Mouse (Mus musculus): Measurements from ENCODE around the gene Gbf1. TPM values are rescaled to one million over a fixed set of nuclear protein-coding genes. Genes with fewer than 3 reads are reported as not detected.

Gbf1 gene
- polyA plus RNA-seq, 1 experiment from 2014 or later = 12.0 TPM

DNA sequence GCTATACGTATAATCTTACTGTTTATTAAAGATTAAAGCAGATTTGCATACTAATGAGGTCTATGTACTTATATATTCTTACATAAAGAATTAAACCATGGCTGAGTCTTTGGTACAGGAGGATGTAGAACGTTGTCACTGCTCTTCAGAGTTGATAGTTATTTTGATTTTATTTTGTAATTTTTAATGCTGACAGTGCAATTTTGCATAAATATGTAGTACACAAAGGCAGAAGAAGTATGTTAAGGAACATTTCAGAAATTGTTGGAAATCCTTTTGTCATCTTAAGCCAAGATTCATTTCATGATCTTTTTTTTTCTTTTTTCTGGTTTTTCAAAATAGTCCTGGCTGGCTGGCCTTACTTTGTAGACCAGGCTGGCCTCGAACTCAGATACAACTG lies 17.1 kb downstream of the Gbf1 start:
- H3K4me2 ChIP-seq (ENCODE audit: low read depth, low read length) = no peak overlapping the region
- WGBS (ENCODE audit: insufficient replicate concordance) = 83% methylated on average over 3 of the region's 3 CpGs
- no peak for ATAC-seq

DNA sequence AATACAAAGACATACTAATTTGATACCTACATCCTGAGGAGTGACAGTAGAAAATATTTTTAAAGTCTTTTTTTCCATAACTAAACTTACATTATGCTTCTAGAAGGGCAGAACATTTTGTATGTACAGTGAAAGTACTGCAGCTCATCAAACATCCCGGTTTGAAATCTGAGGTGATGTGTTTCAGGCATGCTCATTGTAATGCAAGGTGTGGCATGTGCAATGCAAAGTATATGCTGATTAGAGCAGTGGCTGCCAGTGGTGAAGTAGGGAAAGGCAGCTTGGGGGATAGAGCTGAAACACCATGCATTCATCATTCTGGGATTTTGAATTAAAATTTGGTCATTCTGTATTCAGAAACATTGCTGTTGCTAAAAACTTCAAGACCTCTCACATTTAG lies 17.6 kb downstream of the Gbf1 start:
- no peaks in the 10 kb centered on the region for H3K27me3 ChIP-seq (ENCODE audit: insufficient read depth, low read length)
- no peaks in the 10 kb centered on the region for H3K4me1 ChIP-seq (ENCODE audit: insufficient read depth)
- no peak overlapping the region for H3K9ac ChIP-seq (replicated peaks)
- H3K4me3 ChIP-seq (ENCODE audit: low read depth, low read length) = no peak overlapping the region
- TF ChIP-seq CTCF (IDR thresholded peaks at IDR 0.05; ENCODE audit: low read depth) = no peak
- no peak for TF ChIP-seq EP300 (IDR thresholded peaks at IDR 0.05; ENCODE audit: low read depth)
- no peak overlapping the region for H3K27ac ChIP-seq (ENCODE audit: low read depth)
- no peak for DNase-seq
- H3K36me3 ChIP-seq (replicated peaks; ENCODE audit: insufficient read depth, low read length) = peaks cover 28% of the 10 kb centered on the region
- no peak for ATAC-seq
- no peaks in the 10 kb centered on the region for H3K9me3 ChIP-seq (ENCODE audit: low read length)
- no peak overlapping the region for H3K4me2 ChIP-seq (ENCODE audit: low read depth, low read length)
- 63% methylated on average over 1 of the region's 1 CpGs for WGBS (ENCODE audit: insufficient replicate concordance)

More for the DNA sequence above, 17.1 kb downstream of the Gbf1 start:
- no peak overlapping the region for H3K4me3 ChIP-seq (ENCODE audit: low read depth, low read length)
- TF ChIP-seq EP300 (IDR thresholded peaks at IDR 0.05; ENCODE audit: low read depth) (no peak), CTCF (IDR thresholded peaks at IDR 0.05; ENCODE audit: low read depth) (no peak)
- no peak overlapping the region for H3K27ac ChIP-seq (ENCODE audit: low read depth)
- no peak overlapping the region for H3K9ac ChIP-seq (replicated peaks)
- H3K36me3 ChIP-seq (replicated peaks; ENCODE audit: insufficient read depth, low read length) = peaks cover 29% of the 10 kb centered on the region
- H3K9me3 ChIP-seq (ENCODE audit: low read length) = no peaks in the 10 kb centered on the region
- H3K4me1 ChIP-seq (ENCODE audit: insufficient read depth) = no peaks in the 10 kb centered on the region
- DNase-seq = no peak
- no peaks in the 10 kb centered on the region for H3K27me3 ChIP-seq (ENCODE audit: insufficient read depth, low read length)

DNA sequence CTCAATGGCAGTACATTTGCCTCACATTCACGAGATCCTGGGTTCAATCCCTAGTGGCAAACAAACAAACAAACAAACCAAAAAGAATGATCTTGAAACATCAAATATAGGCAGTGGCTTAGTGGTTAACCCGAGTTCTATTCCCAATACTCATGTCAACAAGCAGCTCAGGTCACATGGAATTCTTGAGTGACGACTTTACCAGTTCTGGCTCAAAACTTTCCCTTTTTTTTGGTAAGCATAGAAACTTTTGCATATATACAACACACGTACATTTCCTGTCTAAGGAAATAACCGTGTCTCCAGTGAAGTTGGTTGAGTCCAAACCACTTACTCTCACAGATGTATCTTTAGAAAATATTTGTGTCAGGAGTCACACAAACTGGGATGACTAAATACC lies 20.2 kb downstream of the Gbf1 start:
- ATAC-seq (no peak), DNase-seq (no peak)
- H3K4me1 ChIP-seq (ENCODE audit: insufficient read depth) = no peaks in the 10 kb centered on the region
- TF ChIP-seq CTCF (IDR thresholded peaks at IDR 0.05; ENCODE audit: low read depth) = no peak
- TF ChIP-seq EP300 (IDR thresholded peaks at IDR 0.05; ENCODE audit: low read depth) = no peak
- peaks cover 17% of the 10 kb centered on the region for H3K36me3 ChIP-seq (replicated peaks; ENCODE audit: insufficient read depth, low read length)
- H3K9me3 ChIP-seq (ENCODE audit: low read length) = no peaks in the 10 kb centered on the region
- H3K4me3 ChIP-seq (ENCODE audit: low read depth, low read length) = no peak overlapping the region
- H3K27me3 ChIP-seq (ENCODE audit: insufficient read depth, low read length) = no peaks in the 10 kb centered on the region
- H3K27ac ChIP-seq (ENCODE audit: low read depth) = no peak overlapping the region
- no peak overlapping the region for H3K9ac ChIP-seq (replicated peaks)
- 64% methylated on average over 5 of the region's 5 CpGs for WGBS (ENCODE audit: insufficient replicate concordance)
- no peak overlapping the region for H3K4me2 ChIP-seq (ENCODE audit: low read depth, low read length)

DNA sequence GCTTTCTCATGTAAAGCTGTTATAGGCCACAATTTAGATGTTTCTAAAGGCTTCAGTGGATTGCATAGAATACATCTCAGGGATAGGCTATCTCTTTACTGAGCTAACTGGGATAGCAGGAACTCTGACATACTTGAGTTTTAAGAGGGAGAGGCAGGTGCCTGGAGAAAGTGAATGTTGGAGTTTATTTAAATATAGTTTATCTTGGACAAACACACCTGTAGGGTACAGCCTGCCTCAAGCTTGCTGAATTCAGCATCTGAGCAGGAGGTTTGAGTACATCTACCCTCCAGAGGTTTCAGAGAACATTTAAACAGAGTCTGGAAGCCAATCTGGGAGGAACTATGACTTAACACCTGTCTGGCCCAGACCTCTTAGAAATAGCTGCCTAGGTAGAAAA lies 22.9 kb downstream of the Gbf1 start:
- H3K4me3 ChIP-seq (ENCODE audit: low read depth, low read length) = no peak overlapping the region
- no peak for TF ChIP-seq CTCF (IDR thresholded peaks at IDR 0.05; ENCODE audit: low read depth)
- no peak for TF ChIP-seq EP300 (IDR thresholded peaks at IDR 0.05; ENCODE audit: low read depth)
- DNase-seq (no peak), ATAC-seq (no peak)
- no peak overlapping the region for H3K27ac ChIP-seq (ENCODE audit: low read depth)
- no peak overlapping the region for H3K9ac ChIP-seq (replicated peaks)
- no peaks in the 10 kb centered on the region for H3K9me3 ChIP-seq (ENCODE audit: low read length)
- no peaks in the 10 kb centered on the region for H3K27me3 ChIP-seq (ENCODE audit: insufficient read depth, low read length)
- H3K36me3 ChIP-seq (replicated peaks; ENCODE audit: insufficient read depth, low read length) = peaks cover 18% of the 10 kb centered on the region
- H3K4me2 ChIP-seq (ENCODE audit: low read depth, low read length) = no peak overlapping the region
- H3K4me1 ChIP-seq (ENCODE audit: insufficient read depth) = no peaks in the 10 kb centered on the region

DNA sequence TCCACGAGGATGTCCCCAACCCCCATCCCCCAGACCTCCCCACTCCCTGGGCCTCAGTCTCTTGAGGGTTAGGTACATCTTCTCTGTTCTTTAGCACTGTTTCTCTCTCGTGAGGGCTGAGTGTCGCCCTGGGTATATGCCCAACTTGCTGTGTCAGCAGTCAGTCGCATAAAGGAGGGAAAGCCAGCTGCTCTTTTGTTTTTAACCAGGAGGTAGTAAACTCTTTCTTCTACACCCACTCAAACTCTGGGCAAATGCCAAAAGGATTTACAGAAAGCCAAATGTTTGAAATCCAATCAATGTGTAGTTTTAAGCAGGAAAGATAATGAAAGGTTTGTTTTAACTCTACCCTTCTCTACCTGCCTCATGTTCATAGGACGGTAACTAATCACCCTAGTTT lies 24.7 kb downstream of the Gbf1 start:
- ATAC-seq (no peak), DNase-seq (no peak)
- Histone ChIP-seq H3K27ac (ENCODE audit: low read depth) (no peak overlapping the region), H3K4me3 (ENCODE audit: low read depth, low read length) (no peak overlapping the region), H3K9me3 (ENCODE audit: low read length) (no peaks in the 10 kb centered on the region), H3K36me3 (replicated peaks; ENCODE audit: insufficient read depth, low read length) (0 out of 2 replicates have a peak, but pooled peaks cover 3% of the 10 kb centered on the region), H3K4me1 (ENCODE audit: insufficient read depth) (no peaks in the 10 kb centered on the region), H3K27me3 (ENCODE audit: insufficient read depth, low read length) (no peaks in the 10 kb centered on the region), H3K9ac (replicated peaks) (no peak overlapping the region), H3K4me2 (ENCODE audit: low read depth, low read length) (no peak overlapping the region)
- 59% methylated on average over 5 of the region's 5 CpGs for WGBS (ENCODE audit: insufficient replicate concordance)
- TF ChIP-seq EP300 (IDR thresholded peaks at IDR 0.05; ENCODE audit: low read depth) (no peak), CTCF (IDR thresholded peaks at IDR 0.05; ENCODE audit: low read depth) (no peak)

DNA sequence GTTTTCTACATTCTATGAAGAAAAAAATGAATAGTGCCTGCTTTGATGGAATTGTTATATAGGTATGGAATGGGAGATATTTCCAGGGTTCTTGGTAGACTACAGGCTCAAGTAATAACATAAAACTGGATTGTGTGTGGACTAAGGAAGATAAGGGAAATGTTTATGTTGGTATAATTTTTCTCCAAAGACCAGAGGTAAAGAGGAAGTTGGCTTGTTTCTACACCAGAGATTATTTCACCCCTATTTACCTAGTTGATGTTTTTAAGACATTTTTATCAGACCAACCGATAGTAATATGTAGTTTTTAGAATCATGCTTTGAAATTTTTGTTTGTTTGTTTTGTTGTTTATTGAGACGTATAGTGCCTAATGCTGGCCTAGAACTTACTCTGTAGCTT lies 28.0 kb downstream of the Gbf1 start:
- no peaks in the 10 kb centered on the region for H3K27me3 ChIP-seq (ENCODE audit: insufficient read depth, low read length)
- WGBS (ENCODE audit: insufficient replicate concordance) = 75% methylated on average over 2 of the region's 2 CpGs
- DNase-seq = no peak
- no peaks in the 10 kb centered on the region for H3K9me3 ChIP-seq (ENCODE audit: low read length)
- H3K9ac ChIP-seq (replicated peaks) = no peak overlapping the region
- H3K4me2 ChIP-seq (ENCODE audit: low read depth, low read length) = no peak overlapping the region
- H3K4me3 ChIP-seq (ENCODE audit: low read depth, low read length) = no peak overlapping the region
- H3K4me1 ChIP-seq (ENCODE audit: insufficient read depth) = no peaks in the 10 kb centered on the region
- H3K27ac ChIP-seq (ENCODE audit: low read depth) = no peak overlapping the region
- ATAC-seq = no peak
- 0 out of 2 replicates have a peak, but pooled peaks cover 3% of the 10 kb centered on the region for H3K36me3 ChIP-seq (replicated peaks; ENCODE audit: insufficient read depth, low read length)
- TF ChIP-seq CTCF (IDR thresholded peaks at IDR 0.05; ENCODE audit: low read depth) (no peak), EP300 (IDR thresholded peaks at IDR 0.05; ENCODE audit: low read depth) (no peak)

DNA sequence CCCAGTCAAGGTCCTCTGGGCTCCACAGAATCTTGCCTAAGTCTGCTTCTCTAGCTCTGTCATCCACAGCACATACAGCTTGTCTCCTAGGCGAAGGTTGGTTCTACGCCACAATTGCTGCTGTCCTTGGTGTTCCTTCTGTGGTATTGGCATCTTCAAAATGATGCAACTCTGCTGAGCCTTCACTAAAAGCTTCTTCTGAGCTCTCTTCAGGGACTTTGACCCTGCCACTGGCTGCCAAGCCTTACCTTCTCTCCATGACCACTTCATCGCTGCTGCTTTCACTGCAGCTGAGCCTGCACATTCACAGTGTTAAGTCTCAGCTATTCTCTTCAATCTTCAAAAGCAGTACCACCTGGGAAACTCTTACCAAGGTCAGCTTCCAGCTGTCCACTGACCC lies 29.9 kb downstream of the Gbf1 start:
- Histone ChIP-seq H3K27ac (ENCODE audit: low read depth) (no peak overlapping the region), H3K4me1 (ENCODE audit: insufficient read depth) (no peaks in the 10 kb centered on the region; the same call in 1 of the 2 replicates), H3K27me3 (ENCODE audit: insufficient read depth, low read length) (no peaks in the 10 kb centered on the region), H3K4me3 (ENCODE audit: low read depth, low read length) (no peak overlapping the region), H3K4me2 (ENCODE audit: low read depth, low read length) (no peak overlapping the region), H3K9ac (replicated peaks) (no peak overlapping the region), H3K9me3 (ENCODE audit: low read length) (no peaks in the 10 kb centered on the region), H3K36me3 (replicated peaks; ENCODE audit: insufficient read depth, low read length) (0 out of 2 replicates have a peak, but pooled peaks cover 3% of the 10 kb centered on the region)
- DNase-seq (no peak), ATAC-seq (no peak)
- WGBS (ENCODE audit: insufficient replicate concordance) = 84% methylated on average over 3 of the region's 3 CpGs
- no peak for TF ChIP-seq CTCF (IDR thresholded peaks at IDR 0.05; ENCODE audit: low read depth)
- no peak for TF ChIP-seq EP300 (IDR thresholded peaks at IDR 0.05; ENCODE audit: low read depth)

All from liver, postnatal 0 days (tissue).